Mouse (Mus musculus): ENCODE results near the gene Olfr1133.
"Not testable (repeated sequence)": the region's sequence is repeated elsewhere in the genome, so short reads cannot be mapped to it uniquely, and the experiment has no call there.

Gene Olfr1133

DNA sequence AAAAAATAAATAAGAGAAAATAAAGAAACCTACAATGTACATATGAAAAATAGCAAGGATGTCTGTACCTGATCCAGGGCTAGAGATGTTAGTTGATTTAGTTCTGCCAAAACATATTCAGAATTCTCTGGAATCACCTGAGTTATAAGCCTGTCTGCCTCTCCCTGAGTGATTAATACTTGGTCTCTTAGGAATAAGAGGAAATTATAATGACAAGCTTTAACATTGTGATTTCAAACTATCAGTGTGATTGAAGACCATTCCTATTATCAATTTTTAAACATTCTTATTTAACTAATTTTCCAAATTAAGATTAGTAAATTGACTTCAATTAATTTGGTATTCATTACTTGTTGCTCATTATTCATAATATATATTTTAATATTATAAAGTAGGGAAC, at the start of gene Olfr1133:
Gene Olfr1133, minus strand, starts transcription at position 101 of the 400 bp plus-strand sequence.
- CTCF ChIA-PET = no interaction called here

DNA sequence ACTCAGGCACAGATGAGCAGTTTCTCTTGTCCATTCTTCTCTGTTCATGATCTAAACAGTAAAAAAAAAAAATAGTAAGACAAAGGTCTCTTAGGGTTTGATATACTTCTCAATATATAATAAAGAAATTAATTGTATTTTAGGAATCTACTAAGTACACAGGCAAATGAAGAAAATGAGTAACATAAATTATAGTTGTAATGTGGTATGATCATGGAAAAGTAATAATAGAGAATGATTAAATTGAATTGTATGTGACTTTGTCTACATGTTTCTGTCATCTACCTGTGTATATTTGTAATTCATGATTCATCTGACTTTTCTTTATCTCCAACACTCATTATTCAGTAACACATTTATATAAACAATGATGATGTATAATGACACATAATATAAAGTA, 46.7 kb upstream of the Olfr1133 start, which contains the start of gene Olfr1136:
Gene Olfr1136, minus strand, starts transcription at position 101 of the 400 bp plus-strand sequence.
- CTCF ChIA-PET = no interaction called here

DNA sequence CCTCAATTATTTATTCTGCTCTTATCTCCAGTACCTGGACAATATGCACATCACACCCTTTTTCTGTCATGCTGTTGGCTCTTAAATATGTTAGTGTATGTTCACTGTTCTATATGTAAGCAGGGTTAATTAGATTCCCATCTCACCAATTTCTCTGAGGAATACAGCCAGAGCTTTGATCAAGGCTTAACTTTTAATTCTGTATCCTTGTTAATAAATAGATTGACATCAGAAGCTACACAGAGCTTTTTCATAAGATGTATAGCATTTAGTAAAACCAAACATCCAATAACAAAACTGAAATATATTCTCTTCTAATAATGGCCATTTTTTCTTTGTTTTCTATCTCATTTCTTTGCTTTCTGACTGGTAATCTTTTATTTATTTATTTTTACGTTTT, 26.4 kb upstream of the Olfr1133 start, which contains the start of gene Olfr1135:
Gene Olfr1135, minus strand, starts transcription at position 101 of the 400 bp plus-strand sequence.
- CTCF ChIA-PET = no interaction called here

DNA sequence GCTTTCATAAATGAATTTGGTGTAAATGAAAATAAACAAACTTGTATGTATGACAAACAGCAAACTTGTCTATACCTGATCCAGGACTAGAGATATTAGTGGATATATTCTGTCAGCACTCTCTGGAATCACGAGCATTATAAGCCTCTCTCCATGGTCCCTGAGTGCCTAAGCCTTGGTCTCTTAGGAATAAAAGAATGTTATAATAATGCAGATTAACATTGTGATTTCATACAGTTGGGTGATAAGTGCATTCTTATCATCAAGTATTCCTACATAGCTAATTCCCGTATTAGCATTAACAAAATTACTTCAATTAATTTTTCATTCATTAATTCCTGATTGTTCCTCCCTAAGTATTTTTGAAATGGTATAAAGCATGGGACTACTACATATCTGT, 11.2 kb upstream of the Olfr1133 start, which contains the start of gene Olfr1134:
Gene Olfr1134, minus strand, starts transcription at position 101 of the 400 bp plus-strand sequence.
- CTCF ChIA-PET = no interaction called here

DNA sequence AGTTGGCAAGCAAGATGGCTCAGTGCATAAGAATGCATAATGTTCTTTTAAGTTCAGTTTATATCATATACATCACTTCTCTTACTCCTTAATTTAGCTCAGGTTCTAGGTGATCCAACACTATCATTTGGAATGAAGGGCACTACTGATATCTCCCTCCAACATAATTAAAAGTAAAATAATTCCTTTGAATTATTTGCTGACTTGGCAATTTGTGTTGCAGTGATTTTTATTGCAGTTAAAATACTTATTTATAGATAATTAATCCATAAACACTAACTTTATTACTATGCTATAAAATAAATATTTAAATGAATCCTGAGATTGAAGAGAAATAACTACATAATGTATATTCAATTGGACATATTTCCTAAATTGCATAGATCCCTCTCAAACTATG, 4.7 kb downstream of the Olfr1133 start:
- CTCF ChIA-PET = no interaction called here

DNA sequence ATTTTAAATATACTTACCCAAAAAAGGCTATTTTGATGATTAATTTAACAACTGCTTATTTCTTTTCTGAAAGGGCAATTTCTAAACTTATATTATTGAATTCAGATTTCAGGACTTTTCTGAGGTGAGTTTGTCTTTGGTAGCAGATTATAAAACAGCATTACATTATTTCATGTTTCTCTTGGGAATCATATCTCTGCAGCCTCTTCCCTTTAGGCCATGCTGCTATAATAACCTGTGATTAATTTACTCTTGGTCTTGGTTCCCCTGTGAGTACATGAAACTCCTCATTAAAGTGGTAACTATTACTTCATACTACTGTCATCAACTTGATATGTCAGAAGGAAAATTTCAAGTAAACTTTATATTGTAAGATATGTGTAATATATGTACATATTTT, 9.7 kb downstream of the Olfr1133 start, which contains the start of gene Olfr1132:
Gene Olfr1132, minus strand, starts transcription at position 101 of the 400 bp plus-strand sequence.
- CTCF ChIA-PET = no interaction called here

DNA sequence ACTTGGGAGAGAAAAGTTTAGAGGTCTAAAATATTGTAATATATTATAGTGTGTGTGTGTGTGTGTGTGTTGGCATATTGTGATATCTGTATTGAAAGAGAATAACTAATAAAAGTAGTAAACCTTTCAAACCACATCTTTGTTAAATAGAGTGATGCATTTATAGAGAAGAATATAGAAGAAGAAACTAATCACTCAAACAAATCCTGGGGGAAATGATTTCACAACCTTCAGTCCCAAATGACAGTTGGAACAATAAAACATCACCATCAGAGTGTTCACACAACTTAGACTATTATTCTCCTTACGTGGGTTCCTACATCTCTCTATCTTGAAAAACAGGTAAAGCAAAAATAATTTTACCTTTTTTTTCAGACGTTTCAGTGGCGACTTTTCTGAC, 20.4 kb downstream of the Olfr1133 start, which contains the start of gene Olfr1131:
Gene Olfr1131, plus strand, starts transcription at position 301 of the 400 bp plus-strand sequence.
- CTCF ChIA-PET = no interaction called here

DNA sequence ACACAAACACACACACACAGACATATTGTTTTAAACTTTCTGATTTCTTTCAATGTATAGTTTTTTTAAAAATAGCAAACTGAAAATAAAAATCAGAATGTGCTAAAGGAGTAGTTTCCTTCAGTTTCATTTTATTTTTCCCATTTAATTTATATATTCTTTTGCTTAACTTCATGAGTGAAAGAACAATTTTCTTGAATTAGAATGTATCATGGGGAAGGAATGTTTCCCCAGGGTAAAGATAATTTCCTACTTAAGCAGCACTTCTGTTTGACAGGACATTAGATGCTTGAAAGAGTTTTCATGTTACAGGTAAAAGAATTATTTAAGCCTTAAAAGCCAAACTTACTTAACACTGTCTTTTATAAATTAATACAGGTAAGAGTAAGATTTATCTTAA, 41.3 kb downstream of the Olfr1133 start, which contains the start of gene Olfr1130:
Gene Olfr1130, plus strand, starts transcription at position 301 of the 400 bp plus-strand sequence.
- CTCF ChIA-PET = not testable (repeated sequence)

All from spleen, embryonic (tissue).